Mouse (Mus musculus): ENCODE measurements around the gene Pank4. TPM values are rescaled to one million over a fixed set of nuclear protein-coding genes. Genes with fewer than 3 reads are reported as not detected.

Gene Pank4
- polyA plus RNA-seq, 1 experiment from 2014 or later = 48.6 TPM

- Histone ChIP-seq H3K36me3 (no peaks in the 10 kb centered on the region), H3K4me1 (peaks cover 92% of the 10 kb centered on the region), H3K27me3 (ENCODE audit: low read depth, poor library complexity, severe bottlenecking) (peaks cover 47% of the 10 kb centered on the region), H3K9me3 (replicated peaks) (no peaks in the 10 kb centered on the region), H3K4me3 (peak overlapping the region; percentile 39), H3K27ac (replicated peaks) (peak overlapping the region; percentile 92)
- peak; percentile 81 for DNase-seq (ENCODE audit: low spot score)
- WGBS = 42% methylated on average over 14 of the region's 14 CpGs
Measured at GRCm38 (mm10) chr4:154948066-154948939, 15.6 kb upstream of the Pank4 start.

GRCm38 (mm10) chr4:154948940-154949588 is 14.9 kb upstream of the Pank4 start:
- 48% methylated on average over 6 of the region's 6 CpGs for WGBS
- peaks cover 92% of the 10 kb centered on the region for H3K4me1 ChIP-seq
- no peak for DNase-seq (ENCODE audit: low spot score)
- H3K27me3 ChIP-seq (ENCODE audit: low read depth, poor library complexity, severe bottlenecking) = peaks cover 55% of the 10 kb centered on the region
- no peaks in the 10 kb centered on the region for H3K36me3 ChIP-seq
- peak overlapping the region; percentile 39 for H3K4me3 ChIP-seq
- no peaks in the 10 kb centered on the region for H3K9me3 ChIP-seq (replicated peaks)
- peak overlapping the region; percentile 92 for H3K27ac ChIP-seq (replicated peaks)

GRCm38 (mm10) chr4:154949589-154949982 is 14.3 kb upstream of the Pank4 start:
- Histone ChIP-seq H3K27me3 (ENCODE audit: low read depth, poor library complexity, severe bottlenecking) (peaks cover 60% of the 10 kb centered on the region), H3K4me1 (peaks cover 96% of the 10 kb centered on the region), H3K36me3 (no peaks in the 10 kb centered on the region), H3K4me3 (peak overlapping the region; percentile 39), H3K27ac (replicated peaks) (peak overlapping the region; percentile 92), H3K9me3 (replicated peaks) (no peaks in the 10 kb centered on the region)
- peak; percentile 86 for DNase-seq (ENCODE audit: low spot score)
- 7% methylated on average over 16 of the region's 16 CpGs for WGBS

- DNase-seq (ENCODE audit: low spot score) = peak; percentile 93
- under 1% methylated on average over 26 of the region's 26 CpGs for WGBS
- peaks cover 91% of the 10 kb centered on the region for H3K27me3 ChIP-seq (ENCODE audit: low read depth, poor library complexity, severe bottlenecking)
- H3K4me3 ChIP-seq = peak overlapping the region; percentile 41
- H3K36me3 ChIP-seq = no peaks in the 10 kb centered on the region
- peak overlapping the region; percentile 92 for H3K27ac ChIP-seq (replicated peaks)
- H3K4me1 ChIP-seq = peaks cover 98% of the 10 kb centered on the region
- no peaks in the 10 kb centered on the region for H3K9me3 ChIP-seq (replicated peaks)
Measured at GRCm38 (mm10) chr4:154952461-154953241, 11.3 kb upstream of the Pank4 start.

GRCm38 (mm10) chr4:154956604-154957003 is 7.3 kb upstream of the Pank4 start:
- Histone ChIP-seq H3K4me1 (peaks cover 100% of the 10 kb centered on the region), H3K27ac (replicated peaks) (peak overlapping the region; percentile 97), H3K27me3 (ENCODE audit: low read depth, poor library complexity, severe bottlenecking) (peaks cover 100% of the 10 kb centered on the region), H3K4me3 (peak overlapping the region; percentile 87; the same call in 1 of the 2 replicates), H3K9me3 (replicated peaks) (no peaks in the 10 kb centered on the region), H3K36me3 (peaks cover 7% of the 10 kb centered on the region)
- 21% methylated on average over 9 of the region's 9 CpGs for WGBS
- DNase-seq (ENCODE audit: low spot score) = no peak

- DNase-seq (ENCODE audit: low spot score) = no peak
- WGBS = 38% methylated on average over 13 of the region's 13 CpGs
- peaks cover 15% of the 10 kb centered on the region for H3K36me3 ChIP-seq
- peaks cover 100% of the 10 kb centered on the region for H3K4me1 ChIP-seq
- peaks cover 100% of the 10 kb centered on the region for H3K27me3 ChIP-seq (ENCODE audit: low read depth, poor library complexity, severe bottlenecking)
- H3K27ac ChIP-seq (replicated peaks) = peak overlapping the region; percentile 97
- peak overlapping the region; percentile 87 for H3K4me3 ChIP-seq
- H3K9me3 ChIP-seq (replicated peaks) = no peaks in the 10 kb centered on the region
Measured at GRCm38 (mm10) chr4:154957289-154957993, 6.5 kb upstream of the Pank4 start.

GRCm38 (mm10) chr4:154958171-154958570 is 5.8 kb upstream of the Pank4 start:
- Histone ChIP-seq H3K9me3 (replicated peaks) (no peaks in the 10 kb centered on the region), H3K36me3 (peaks cover 22% of the 10 kb centered on the region), H3K4me3 (peak overlapping the region; percentile 87), H3K27me3 (ENCODE audit: low read depth, poor library complexity, severe bottlenecking) (peaks cover 100% of the 10 kb centered on the region), H3K4me1 (peaks cover 100% of the 10 kb centered on the region), H3K27ac (replicated peaks) (peak overlapping the region; percentile 97)
- WGBS = under 1% methylated on average over 15 of the region's 15 CpGs
- DNase-seq (ENCODE audit: low spot score) = peak; percentile 92

- WGBS = 3% methylated on average over 8 of the region's 8 CpGs
Measured at GRCm38 (mm10) chr4:154958621-154959020, 5.3 kb upstream of the Pank4 start.

GRCm38 (mm10) chr4:154960021-154960689 is 3.8 kb upstream of the Pank4 start:
- Histone ChIP-seq H3K9me3 (replicated peaks) (no peaks in the 10 kb centered on the region), H3K27ac (replicated peaks) (peak overlapping the region; percentile 97), H3K4me1 (peaks cover 94% of the 10 kb centered on the region), H3K27me3 (ENCODE audit: low read depth, poor library complexity, severe bottlenecking) (peaks cover 83% of the 10 kb centered on the region), H3K36me3 (peaks cover 24% of the 10 kb centered on the region), H3K4me3 (peak overlapping the region; percentile 87)
- WGBS = 15% methylated on average over 20 of the region's 20 CpGs
- DNase-seq (ENCODE audit: low spot score) = no peak

More at GRCm38 (mm10) chr4:154958621-154959020, 5.3 kb upstream of the Pank4 start:
- Histone ChIP-seq H3K27ac (replicated peaks) (peak overlapping the region; percentile 97), H3K4me1 (peaks cover 100% of the 10 kb centered on the region), H3K36me3 (peaks cover 24% of the 10 kb centered on the region), H3K27me3 (ENCODE audit: low read depth, poor library complexity, severe bottlenecking) (peaks cover 99% of the 10 kb centered on the region), H3K4me3 (peak overlapping the region; percentile 87), H3K9me3 (replicated peaks) (no peaks in the 10 kb centered on the region)
- no peak for DNase-seq (ENCODE audit: low spot score)

GRCm38 (mm10) chr4:154960690-154961225 is 3.2 kb upstream of the Pank4 start, which contains the start of gene Hes5:
TSS of gene Hes5 (plus strand) at chr4:154960923.
- peak; percentile 95 for DNase-seq (ENCODE audit: low spot score)
- Histone ChIP-seq H3K9me3 (replicated peaks) (no peaks in the 10 kb centered on the region), H3K27me3 (ENCODE audit: low read depth, poor library complexity, severe bottlenecking) (peaks cover 77% of the 10 kb centered on the region), H3K27ac (replicated peaks) (peak within 1 kb of the TSS; percentile 97), H3K4me3 (peak within 1 kb of the TSS; percentile 87), H3K4me1 (peaks cover 94% of the 10 kb centered on the region), H3K36me3 (peaks cover 24% of the 10 kb centered on the region)
- WGBS = 1% methylated on average over 65 of the region's 65 CpGs

GRCm38 (mm10) chr4:154961226-154961738 is 2.6 kb upstream of the Pank4 start:
- WGBS = under 1% methylated on average over 47 of the region's 47 CpGs
- peaks cover 30% of the 10 kb centered on the region for H3K36me3 ChIP-seq
- DNase-seq (ENCODE audit: low spot score) = peak; percentile 77
- H3K9me3 ChIP-seq (replicated peaks) = no peaks in the 10 kb centered on the region
- peaks cover 72% of the 10 kb centered on the region for H3K27me3 ChIP-seq (ENCODE audit: low read depth, poor library complexity, severe bottlenecking)
- H3K4me1 ChIP-seq = peaks cover 94% of the 10 kb centered on the region
- peak overlapping the region; percentile 97 for H3K27ac ChIP-seq (replicated peaks)
- peak overlapping the region; percentile 87 for H3K4me3 ChIP-seq

All from midbrain, embryonic 10.5 days (tissue).